Mouse (Mus musculus) hindbrain, embryonic 12.5 days (tissue): ENCODE measurements around the gene Smim6. TPM values are rescaled to one million over a fixed set of nuclear protein-coding genes. Genes with fewer than 3 reads are reported as not detected.

ENCODE experiments used
- ATAC-seq: fragments of 200-750 bp; cut with Nextera tagmentation; 2 replicates; pipeline ENCODE4 v1.8.0; 2017; ENCODE audit warnings: moderate TSS enrichment; ENCODE audit not compliant: low FRiP score
- H3K27ac ChIP-seq: fragments of 300-500 bp; sonication (generic); 2 replicates; pipeline ENCODE4 v1.5.1; 2016; ENCODE audit warnings: mild to moderate bottlenecking
- H3K27me3 ChIP-seq: fragments of 300-500 bp; sonication (generic); 2 replicates; pipeline ENCODE4 v1.6.1; 2016; ENCODE audit warnings: mild to moderate bottlenecking
- H3K36me3 ChIP-seq: fragments of 300-500 bp; sonication (generic); 2 replicates; pipeline ENCODE4 v1.6.1; 2016; ENCODE audit warnings: mild to moderate bottlenecking
- H3K4me1 ChIP-seq: fragments of 300-500 bp; sonication (generic); 2 replicates; pipeline ENCODE4 v1.6.1; 2016
- H3K4me2 ChIP-seq: fragments of 300-500 bp; sonication (generic); replicated peaks from 2 replicates; pipeline ENCODE4 v1.6.1; 2016; ENCODE audit warnings: mild to moderate bottlenecking
- H3K4me3 ChIP-seq: fragments of 300-500 bp; sonication (generic); 2 replicates; pipeline ENCODE4 v1.5.1; 2016; ENCODE audit warnings: mild to moderate bottlenecking
- H3K9ac ChIP-seq: fragments of 300-500 bp; sonication (generic); 2 replicates; pipeline ENCODE4 v1.6.1; 2016; ENCODE audit warnings: mild to moderate bottlenecking, moderate library complexity
- H3K9me3 ChIP-seq: fragments of 300-500 bp; sonication (generic); replicated peaks from 2 replicates; pipeline ENCODE4 v1.6.1; 2016; ENCODE audit warnings: mild to moderate bottlenecking
- WGBS: fragments of 180-500 bp; shearing (Covaris S2); methylation state at CpG from one replicate; pipeline ENCODE4 v1.1.7; 2016; 5-methylcytosine and 5-hydroxymethylcytosine counted together
- polyA plus RNA-seq: library from polyadenylated mRNA; unstranded; fragments of >200 nt; fragmentation: Nextera tagmentation; extraction: Ambion mirVana; gene quantifications from 2 replicates; pipeline ENCODE4 v1.2.1, GENCODE M21; 2016

The Smim6 gene
- polyA plus RNA-seq, 1 experiment from 2014 or later = 1.3 TPM

GRCm38 (mm10) chr11:115921986-115922385 lies 10.2 kb downstream of the Smim6 start:
- H3K27me3 ChIP-seq = no peaks in the 10 kb centered on the region
- no peak for ATAC-seq
- H3K4me1 ChIP-seq = no peaks in the 10 kb centered on the region
- peaks cover 39% of the 10 kb centered on the region for H3K36me3 ChIP-seq
- no peak overlapping the region for H3K4me3 ChIP-seq
- no peaks in the 10 kb centered on the region for H3K9me3 ChIP-seq
- H3K27ac ChIP-seq = no peak overlapping the region
- WGBS = 90% methylated on average over 1 of the region's 1 CpGs
- H3K9ac ChIP-seq = no peak overlapping the region
- H3K4me2 ChIP-seq = no peak overlapping the region

GRCm38 (mm10) chr11:115929031-115929430 lies 17.2 kb downstream of the Smim6 start:
- WGBS = 95% methylated on average over 8 of the region's 8 CpGs
- Histone ChIP-seq H3K27ac (no peak overlapping the region), H3K9ac (no peak overlapping the region), H3K27me3 (no peaks in the 10 kb centered on the region), H3K9me3 (no peaks in the 10 kb centered on the region), H3K4me3 (no peak overlapping the region), H3K4me2 (no peak overlapping the region), H3K4me1 (peaks cover 15% of the 10 kb centered on the region), H3K36me3 (peaks cover 40% of the 10 kb centered on the region)
- ATAC-seq = no peak

GRCm38 (mm10) chr11:115929818-115930217 lies 18.0 kb downstream of the Smim6 start:
- ATAC-seq = no peak
- Histone ChIP-seq H3K4me1 (peaks cover 23% of the 10 kb centered on the region), H3K36me3 (peaks cover 34% of the 10 kb centered on the region), H3K9ac (no peak overlapping the region), H3K4me3 (no peak overlapping the region), H3K4me2 (no peak overlapping the region), H3K9me3 (no peaks in the 10 kb centered on the region), H3K27ac (no peak overlapping the region), H3K27me3 (no peaks in the 10 kb centered on the region)
- WGBS = 81% methylated on average over 2 of the region's 3 CpGs

- no peak for ATAC-seq
- H3K27me3 ChIP-seq = no peaks in the 10 kb centered on the region
- H3K9me3 ChIP-seq = no peaks in the 10 kb centered on the region
- H3K27ac ChIP-seq = no peak overlapping the region
- no peak overlapping the region for H3K4me3 ChIP-seq
- H3K36me3 ChIP-seq = peaks cover 37% of the 10 kb centered on the region
- H3K4me2 ChIP-seq = no peak overlapping the region
- H3K9ac ChIP-seq = no peak overlapping the region
- peaks cover 28% of the 10 kb centered on the region for H3K4me1 ChIP-seq
- 65% methylated on average over 3 of the region's 3 CpGs for WGBS
Measured at GRCm38 (mm10) chr11:115931235-115931634, 19.4 kb downstream of the Smim6 start.

GRCm38 (mm10) chr11:115933108-115933746 lies 21.4 kb downstream of the Smim6 start, which contains the start of the genes Sap30bp and Recql5:
Sap30bp (plus strand) TSS chr11:115933282.
Recql5 (minus strand) TSS chr11:115933477.
- peak within 1 kb of the TSS; percentile 8; the same call in 1 of the 2 replicates for H3K27ac ChIP-seq
- H3K9me3 ChIP-seq = no peaks in the 10 kb centered on the region
- peak within 1 kb of the TSS; percentile 87 for H3K4me2 ChIP-seq
- H3K4me1 ChIP-seq = peaks cover 28% of the 10 kb centered on the region
- under 1% methylated on average over 28 of the region's 28 CpGs for WGBS
- no peaks in the 10 kb centered on the region for H3K27me3 ChIP-seq
- peak within 1 kb of the TSS; percentile 89 for H3K4me3 ChIP-seq
- peaks cover 41% of the 10 kb centered on the region for H3K36me3 ChIP-seq
- ATAC-seq = peak; percentile 99
- peak within 1 kb of the TSS; percentile 80 for H3K9ac ChIP-seq

- WGBS = 0% methylated on average over 16 of the region's 16 CpGs
- Histone ChIP-seq H3K9ac (peak overlapping the region; percentile 80), H3K36me3 (peaks cover 38% of the 10 kb centered on the region), H3K4me2 (peak overlapping the region; percentile 87), H3K4me1 (peaks cover 28% of the 10 kb centered on the region), H3K27ac (peak overlapping the region; percentile 8; the same call in 1 of the 2 replicates), H3K27me3 (no peaks in the 10 kb centered on the region), H3K4me3 (peak overlapping the region; percentile 89), H3K9me3 (no peaks in the 10 kb centered on the region)
- ATAC-seq = peak; percentile 71
Measured at GRCm38 (mm10) chr11:115933747-115934110, 21.9 kb downstream of the Smim6 start.

- Histone ChIP-seq H3K27me3 (no peaks in the 10 kb centered on the region), H3K4me3 (no peak overlapping the region), H3K36me3 (peaks cover 82% of the 10 kb centered on the region), H3K4me1 (peaks cover 5% of the 10 kb centered on the region), H3K4me2 (no peak overlapping the region), H3K9me3 (no peaks in the 10 kb centered on the region), H3K27ac (no peak overlapping the region), H3K9ac (no peak overlapping the region)
- 43% methylated on average over 6 of the region's 6 CpGs for WGBS
- ATAC-seq = no peak
Measured at GRCm38 (mm10) chr11:115939690-115940329, 28.0 kb downstream of the Smim6 start.

GRCm38 (mm10) chr11:115941980-115942379 lies 30.2 kb downstream of the Smim6 start:
- 80% methylated on average over 7 of the region's 7 CpGs for WGBS
- H3K4me1 ChIP-seq = no peaks in the 10 kb centered on the region
- H3K36me3 ChIP-seq = peaks cover 88% of the 10 kb centered on the region

GRCm38 (mm10) chr11:115945247-115945646 lies 33.4 kb downstream of the Smim6 start:
- H3K4me2 ChIP-seq = no peak overlapping the region
- no peaks in the 10 kb centered on the region for H3K27me3 ChIP-seq
- H3K4me3 ChIP-seq = no peak overlapping the region
- H3K27ac ChIP-seq = no peak overlapping the region
- H3K36me3 ChIP-seq = peaks cover 80% of the 10 kb centered on the region
- ATAC-seq = no peak
- H3K4me1 ChIP-seq = peaks cover 10% of the 10 kb centered on the region
- H3K9me3 ChIP-seq = no peaks in the 10 kb centered on the region
- 84% methylated on average over 8 of the region's 8 CpGs for WGBS
- no peak overlapping the region for H3K9ac ChIP-seq

More at GRCm38 (mm10) chr11:115941980-115942379, 30.2 kb downstream of the Smim6 start:
- no peak overlapping the region for H3K9ac ChIP-seq
- H3K9me3 ChIP-seq = no peaks in the 10 kb centered on the region
- no peak overlapping the region for H3K27ac ChIP-seq
- H3K27me3 ChIP-seq = no peaks in the 10 kb centered on the region
- H3K4me3 ChIP-seq = no peak overlapping the region
- H3K4me2 ChIP-seq = no peak overlapping the region
- no peak for ATAC-seq

GRCm38 (mm10) chr11:115946221-115946828 lies 34.5 kb downstream of the Smim6 start:
- Histone ChIP-seq H3K9ac (no peak overlapping the region), H3K4me2 (no peak overlapping the region), H3K4me3 (no peak overlapping the region), H3K36me3 (peaks cover 82% of the 10 kb centered on the region), H3K27ac (no peak overlapping the region; the same call in 1 of the 2 replicates), H3K27me3 (no peaks in the 10 kb centered on the region), H3K4me1 (peaks cover 14% of the 10 kb centered on the region), H3K9me3 (no peaks in the 10 kb centered on the region)
- no peak for ATAC-seq
- WGBS = 89% methylated on average over 9 of the region's 9 CpGs

GRCm38 (mm10) chr11:115948316-115948715 lies 36.5 kb downstream of the Smim6 start:
- no peaks in the 10 kb centered on the region for H3K9me3 ChIP-seq
- peaks cover 14% of the 10 kb centered on the region for H3K4me1 ChIP-seq
- 94% methylated on average over 9 of the region's 9 CpGs for WGBS
- no peaks in the 10 kb centered on the region for H3K27me3 ChIP-seq
- no peak overlapping the region for H3K27ac ChIP-seq
- H3K9ac ChIP-seq = no peak overlapping the region
- H3K36me3 ChIP-seq = peaks cover 82% of the 10 kb centered on the region
- no peak for ATAC-seq
- no peak overlapping the region for H3K4me3 ChIP-seq
- H3K4me2 ChIP-seq = no peak overlapping the region

- Histone ChIP-seq H3K9ac (no peak overlapping the region), H3K9me3 (no peaks in the 10 kb centered on the region), H3K27me3 (no peaks in the 10 kb centered on the region), H3K4me1 (peaks cover 25% of the 10 kb centered on the region), H3K27ac (peak overlapping the region; percentile 40; the same call in 1 of the 2 replicates), H3K36me3 (peaks cover 79% of the 10 kb centered on the region), H3K4me3 (no peak overlapping the region), H3K4me2 (no peak overlapping the region)
- WGBS = 71% methylated on average over 2 of the region's 2 CpGs
- peak; percentile 52 for ATAC-seq
Measured at GRCm38 (mm10) chr11:115950719-115951118, 38.9 kb downstream of the Smim6 start.
